In genomic region chr1:55192015-55192414, GRCm38 (mm10) we compare ENCODE assay signal across 8 mouse cellular contexts. TPM values are rescaled to one million over a fixed set of nuclear protein-coding genes. Genes with fewer than 3 reads are reported as not detected.
DNase-seq lines count a peak whose midpoint lies in the region; ATAC-seq lines count a peak whose summit lies in the region.

No protein-coding gene starts in this region.

- no peak overlapping the region for H3K27ac ChIP-seq in hindbrain, embryonic 11.5 days (ENCODE audit: low read depth, low read length)
- H3K27ac ChIP-seq in midbrain, embryonic 10.5 days (replicated peaks): peak overlapping the region; percentile 79

- 22% methylated on average over 8 of the region's 8 CpGs for WGBS in hindbrain, embryonic 11.5 days
- 23% methylated on average over 8 of the region's 8 CpGs for WGBS in midbrain, embryonic 10.5 days

- peak; percentile 45; the same call in 1 of the 2 replicates for ATAC-seq in hindbrain, embryonic 11.5 days (ENCODE audit: low FRiP score)

- H3K36me3 ChIP-seq in hindbrain, embryonic 11.5 days (ENCODE audit: control insufficient read depth, insufficient read depth, low read length): no peaks in the 10 kb centered on the region
- H3K36me3 ChIP-seq in midbrain, embryonic 10.5 days: no peaks in the 10 kb centered on the region

- no peak overlapping the region for H3K9ac ChIP-seq in hindbrain, embryonic 11.5 days (ENCODE audit: low read depth, low read length)

- H3K27me3 ChIP-seq in hindbrain, embryonic 11.5 days (ENCODE audit: control insufficient read depth, insufficient read depth, low read length): 0 out of 2 replicates have a peak, but pooled peaks cover 2% of the 10 kb centered on the region
- peaks cover 37% of the 10 kb centered on the region for H3K27me3 ChIP-seq in midbrain, embryonic 10.5 days (ENCODE audit: low read depth, poor library complexity, severe bottlenecking)

- H3K4me2 ChIP-seq in hindbrain, embryonic 11.5 days (replicated peaks; ENCODE audit: low read depth, low read length): peak overlapping the region; percentile 3; the same call in 1 of the 2 replicates

- no peaks in the 10 kb centered on the region for H3K9me3 ChIP-seq in hindbrain, embryonic 11.5 days (ENCODE audit: control insufficient read depth, low read length)
- no peaks in the 10 kb centered on the region for H3K9me3 ChIP-seq in midbrain, embryonic 10.5 days (replicated peaks)

- DNase-seq in heart, adult 11 months: peak; percentile 54
- no peak for DNase-seq in heart, postnatal 10 days
- peak; percentile 62 for DNase-seq in R1 (ENCODE audit: low read depth, low spot score)
- no peak for DNase-seq in hindbrain, embryonic 11.5 days (ENCODE audit: low spot score)
- peak; percentile 34 for DNase-seq in midbrain, embryonic 10.5 days (ENCODE audit: low spot score)
- no peak for DNase-seq in cerebellum, postnatal 25 days
- DNase-seq in testis, postnatal 10 days (ENCODE audit: low spot score): no peak
- DNase-seq in thymus, postnatal 14 days: no peak

- H3K4me1 ChIP-seq in hindbrain, embryonic 11.5 days (replicated peaks; ENCODE audit: control insufficient read depth, insufficient read depth, low read length): peaks cover 4% of the 10 kb centered on the region; the same call in 1 of the 2 replicates
- peaks cover 52% of the 10 kb centered on the region for H3K4me1 ChIP-seq in midbrain, embryonic 10.5 days

- intact Hi-C loops in heart, postnatal 10 days (cut with DNase I): loop anchor here (2.0 to 5.0 kb wide), 3 partner anchors 47 to 191 kb away; partner anchors contain the start of gene Mob4

- H3K4me3 ChIP-seq in hindbrain, embryonic 11.5 days (ENCODE audit: low read depth, low read length): no peak overlapping the region
- H3K4me3 ChIP-seq in midbrain, embryonic 10.5 days: peak overlapping the region; percentile 49

RNA-seq across cellular contexts. Expression of gene Rftn2, which starts 34.6 kb away (rescaled TPM):
- total RNA-seq in heart, postnatal 10 days (2021): 10 to 100 TPM; 12.4 to 14.1 TPM
- 9.7 and 10.8 TPM in 2 replicates for polyA plus RNA-seq in hindbrain, embryonic 11.5 days (2014; fragmentation: Nextera tagmentation; extraction: Ambion mirVana)
- 5.8 TPM in 2 replicates for polyA plus RNA-seq in midbrain, embryonic 10.5 days (2016; fragmentation: Nextera tagmentation; extraction: Ambion mirVana)

RNA-seq across cellular contexts. Expression of gene Mars2, which starts 45.0 kb away (rescaled TPM):
- total RNA-seq in heart, postnatal 10 days (2021): 1 to 10 TPM; 4.2 to 5.5 TPM
- polyA plus RNA-seq in hindbrain, embryonic 11.5 days (2014; fragmentation: Nextera tagmentation; extraction: Ambion mirVana): 2.7 TPM in 2 replicates
- 2.8 and 3.2 TPM in 2 replicates for polyA plus RNA-seq in midbrain, embryonic 10.5 days (2016; fragmentation: Nextera tagmentation; extraction: Ambion mirVana)

Comparison
In these comparisons a context has a peak if more than half of its experiments do, and no peak if none do; other contexts are left out.
1. DNase-seq: peak in heart, adult 11 months (single experiment), R1 (single experiment) and midbrain, embryonic 10.5 days (single experiment); none in heart, postnatal 10 days (0 of 2), hindbrain, embryonic 11.5 days (single experiment), cerebellum, postnatal 25 days (0 of 2), testis, postnatal 10 days (single experiment) and thymus, postnatal 14 days (single experiment).